Mouse (Mus musculus): ENCODE measurements at regions not wholly inside any gene's neighbourhood (a gene's known extent, or its start where the extent isn't known, plus 50 kb on each side); places are given as distances from the start of the nearest gene placed in this dataset.

DNA sequence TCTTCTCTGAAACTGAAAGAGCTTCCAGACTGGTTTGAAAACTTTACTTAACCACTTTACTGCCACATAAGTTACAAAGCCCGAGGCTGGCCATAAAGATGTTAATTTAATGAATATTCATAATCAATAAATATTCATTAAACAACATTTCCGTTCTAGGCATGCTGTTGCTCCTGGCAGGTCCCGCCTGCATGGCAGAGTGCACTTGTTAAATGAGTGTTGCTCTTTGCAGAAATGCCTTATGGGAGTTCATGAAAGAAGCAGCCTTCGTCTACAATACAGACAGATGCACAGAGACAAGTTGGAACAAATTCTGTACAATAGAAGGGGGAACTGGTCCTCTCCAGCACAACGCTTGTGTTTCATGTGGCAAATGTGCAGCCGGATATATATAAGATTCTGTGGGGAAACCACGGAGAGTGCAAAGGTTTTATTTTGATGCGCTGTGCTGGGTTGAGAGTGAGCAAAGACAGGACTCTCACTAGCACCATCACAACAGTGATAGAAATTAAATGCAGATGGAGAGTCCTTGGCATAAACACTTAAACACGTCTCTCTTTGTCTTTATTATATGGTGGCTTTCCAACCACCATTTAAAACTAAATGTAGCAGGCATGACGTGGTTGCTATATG lies 1034.2 kb downstream of the Ttll7 start:
- no peaks in the 10 kb centered on the region for H3K27me3 ChIP-seq (replicated peaks)
- no peaks in the 10 kb centered on the region for H3K36me3 ChIP-seq
- ATAC-seq (ENCODE audit: low FRiP score, low read depth): peak; percentile 57
- no peaks in the 10 kb centered on the region for H3K9me3 ChIP-seq
- H3K4me3 ChIP-seq: no peak overlapping the region
- H3K9ac ChIP-seq: no peak overlapping the region
- H3K27ac ChIP-seq: no peak overlapping the region
- no peak overlapping the region for H3K4me2 ChIP-seq (replicated peaks)
- 55% methylated on average over 10 of the region's 10 CpGs for WGBS
- H3K4me1 ChIP-seq: peaks cover 12% of the 10 kb centered on the region; the same call in 1 of the 2 replicates

DNA sequence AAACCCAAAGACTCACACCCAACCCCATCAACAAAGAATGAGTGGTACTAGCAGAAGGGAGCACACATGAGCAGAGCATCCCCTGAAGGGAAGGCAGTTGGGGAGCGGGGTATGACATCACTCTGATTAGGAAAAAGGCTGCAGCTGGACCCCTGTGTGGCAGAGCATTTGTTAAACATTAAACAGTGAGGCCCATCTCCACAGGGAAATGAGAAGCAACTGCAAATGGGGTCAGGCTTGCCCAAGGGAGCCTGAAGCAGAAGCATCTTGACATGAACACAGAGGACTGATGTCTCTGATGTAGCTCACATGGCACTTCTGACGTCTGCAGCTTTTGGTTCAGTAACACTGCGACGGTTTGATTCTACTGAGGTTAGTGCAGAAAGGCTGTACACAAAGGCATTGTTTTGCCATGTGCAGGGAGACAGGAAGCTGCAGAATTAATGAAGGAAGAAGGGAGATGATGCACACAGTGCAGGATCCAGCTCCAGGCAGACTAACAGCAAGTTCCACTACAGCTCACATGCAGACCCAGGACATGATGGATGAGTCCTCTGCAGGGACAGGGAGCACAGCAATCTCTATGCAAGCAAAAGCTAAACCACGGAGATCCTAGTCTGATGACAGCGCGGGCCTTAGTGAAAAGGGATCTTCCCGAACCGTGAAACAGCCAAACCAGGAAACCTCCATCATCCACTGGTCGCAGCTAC lies 1030.9 kb downstream of the Ttll7 start:
- no peaks in the 10 kb centered on the region for H3K9me3 ChIP-seq
- no peak overlapping the region for H3K4me3 ChIP-seq
- no peak overlapping the region for H3K27ac ChIP-seq
- no peaks in the 10 kb centered on the region for H3K36me3 ChIP-seq
- H3K27me3 ChIP-seq (replicated peaks): no peaks in the 10 kb centered on the region
- 52% methylated on average over 10 of the region's 10 CpGs for WGBS
- no peak overlapping the region for H3K9ac ChIP-seq
- peaks cover 12% of the 10 kb centered on the region; the same call in 1 of the 2 replicates for H3K4me1 ChIP-seq
- 0 out of 2 replicates have a peak overlapping the region, but pooled peaks have one; percentile 5 for H3K4me2 ChIP-seq (replicated peaks)
- peak; percentile 69 for ATAC-seq (ENCODE audit: low FRiP score, low read depth)

DNA sequence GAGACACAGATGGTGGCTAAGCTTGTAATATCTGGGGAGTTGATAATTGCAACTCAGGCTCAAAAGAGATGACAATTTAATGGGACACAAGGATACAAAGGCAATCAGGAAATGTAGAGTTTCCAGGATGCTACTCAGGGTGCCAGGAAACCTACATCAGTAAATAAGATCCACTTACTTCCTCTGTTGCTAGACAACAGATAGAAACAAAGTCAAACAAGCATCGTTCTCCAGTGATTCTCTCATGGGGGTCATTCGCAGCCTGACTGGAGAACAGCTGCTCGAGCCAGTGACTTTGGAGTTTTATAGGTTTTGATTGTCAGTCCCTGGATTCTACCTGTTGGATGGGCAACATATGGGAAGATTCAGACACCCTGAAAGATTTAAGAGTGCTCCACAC lies 1026.5 kb downstream of the Ttll7 start:
- peaks cover 10% of the 10 kb centered on the region; the same call in 1 of the 2 replicates for H3K4me1 ChIP-seq
- ATAC-seq (ENCODE audit: low FRiP score, low read depth): no peak
- H3K4me3 ChIP-seq: no peak overlapping the region
- H3K36me3 ChIP-seq: no peaks in the 10 kb centered on the region
- H3K9me3 ChIP-seq: no peaks in the 10 kb centered on the region
- no peaks in the 10 kb centered on the region for H3K27me3 ChIP-seq (replicated peaks)
- H3K27ac ChIP-seq: no peak overlapping the region
- H3K4me2 ChIP-seq (replicated peaks): no peak overlapping the region
- WGBS: 55% methylated on average over 3 of the region's 3 CpGs
- no peak overlapping the region for H3K9ac ChIP-seq

DNA sequence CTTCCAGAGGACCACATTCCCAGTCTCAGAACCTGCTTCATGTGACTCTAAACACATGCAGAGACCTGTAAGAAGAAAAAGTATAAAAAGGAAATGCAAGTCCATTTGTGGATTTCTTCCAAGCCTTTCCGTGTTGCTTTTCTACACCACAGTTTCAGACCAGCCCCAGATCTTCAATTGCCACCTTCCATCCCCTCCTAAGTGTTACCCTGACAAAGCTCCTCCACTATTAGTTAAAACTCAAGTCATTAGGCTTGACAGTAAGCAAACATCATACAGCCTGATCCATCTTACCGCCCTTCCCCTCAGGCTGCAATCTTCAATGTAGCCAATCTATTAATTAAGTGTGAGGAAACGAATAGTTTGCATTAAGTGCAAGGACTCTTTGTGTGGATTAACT lies 1016.1 kb downstream of the Ttll7 start:
- H3K9ac ChIP-seq: no peak overlapping the region
- H3K4me3 ChIP-seq: no peak overlapping the region
- ATAC-seq (ENCODE audit: low FRiP score, low read depth): no peak
- H3K36me3 ChIP-seq: no peaks in the 10 kb centered on the region
- H3K4me2 ChIP-seq (replicated peaks): no peak overlapping the region
- H3K27me3 ChIP-seq (replicated peaks): no peaks in the 10 kb centered on the region
- 74% methylated on average over 3 of the region's 3 CpGs for WGBS
- no peak overlapping the region for H3K27ac ChIP-seq
- no peaks in the 10 kb centered on the region for H3K4me1 ChIP-seq
- no peaks in the 10 kb centered on the region for H3K9me3 ChIP-seq

GRCm38 (mm10) chr3:147853346-147853745 lies 1001.2 kb downstream of the Ttll7 start:
- Histone ChIP-seq H3K4me3 (no peak overlapping the region), H3K4me1 (no peaks in the 10 kb centered on the region), H3K36me3 (no peaks in the 10 kb centered on the region), H3K9me3 (no peaks in the 10 kb centered on the region), H3K4me2 (replicated peaks) (no peak overlapping the region), H3K27me3 (replicated peaks) (no peaks in the 10 kb centered on the region), H3K9ac (no peak overlapping the region), H3K27ac (no peak overlapping the region)
- no peak for ATAC-seq (ENCODE audit: low FRiP score, low read depth)
- WGBS: 85% methylated on average over 4 of the region's 4 CpGs

DNA sequence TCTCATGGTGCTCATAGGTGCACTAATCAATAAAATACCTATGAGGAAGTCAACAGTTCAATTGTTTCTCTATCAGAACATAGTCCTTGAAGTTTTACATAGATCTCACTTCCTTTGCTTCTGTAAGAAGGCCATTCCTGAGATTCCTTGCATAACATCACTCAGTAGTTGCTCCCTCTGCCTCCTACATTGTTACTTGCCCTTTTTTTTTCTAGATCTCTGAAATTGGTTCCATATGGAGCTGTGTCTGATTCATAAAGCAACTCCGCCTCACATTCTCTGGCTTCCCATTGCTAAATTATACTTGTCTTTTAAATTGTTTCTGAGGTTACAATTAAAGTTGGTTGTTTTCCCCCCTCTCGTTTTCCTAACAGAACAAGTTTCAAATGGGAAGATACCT lies 1000.7 kb downstream of the Ttll7 start:
- Histone ChIP-seq H3K9ac (no peak overlapping the region), H3K4me2 (replicated peaks) (no peak overlapping the region), H3K4me3 (no peak overlapping the region), H3K9me3 (no peaks in the 10 kb centered on the region), H3K27me3 (replicated peaks) (no peaks in the 10 kb centered on the region), H3K4me1 (no peaks in the 10 kb centered on the region), H3K36me3 (no peaks in the 10 kb centered on the region), H3K27ac (no peak overlapping the region)
- ATAC-seq (ENCODE audit: low FRiP score, low read depth): no peak
- 80% methylated on average over 2 of the region's 2 CpGs for WGBS

DNA sequence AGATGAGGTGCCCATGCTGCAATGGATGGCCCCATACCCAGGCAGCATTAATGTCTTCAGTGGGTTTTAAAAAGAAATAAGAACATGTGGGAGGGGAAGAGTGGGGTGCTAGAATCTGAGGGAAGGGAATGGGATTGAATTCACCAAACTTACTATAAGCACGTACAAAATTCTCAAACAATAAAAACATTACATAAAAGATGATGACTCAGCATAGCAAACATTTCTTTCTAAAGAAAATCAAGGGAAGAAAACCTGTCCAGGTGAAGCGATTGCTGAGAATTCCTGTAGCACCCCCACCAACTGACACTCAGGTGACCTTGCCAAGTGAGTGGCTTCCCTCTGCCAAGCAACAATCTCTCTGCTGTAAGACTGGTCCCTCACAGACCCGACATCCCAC lies 989.2 kb downstream of the Ttll7 start:
- H3K27ac ChIP-seq: no peak overlapping the region
- no peaks in the 10 kb centered on the region for H3K9me3 ChIP-seq
- no peak for ATAC-seq (ENCODE audit: low FRiP score, low read depth)
- H3K9ac ChIP-seq: no peak overlapping the region
- H3K27me3 ChIP-seq (replicated peaks): no peaks in the 10 kb centered on the region
- H3K4me3 ChIP-seq: no peak overlapping the region
- WGBS: 89% methylated on average over 3 of the region's 3 CpGs
- H3K36me3 ChIP-seq: no peaks in the 10 kb centered on the region
- no peaks in the 10 kb centered on the region for H3K4me1 ChIP-seq
- H3K4me2 ChIP-seq (replicated peaks): no peak overlapping the region

GRCm38 (mm10) chr3:147838816-147839215 lies 986.6 kb downstream of the Ttll7 start:
- Histone ChIP-seq H3K27me3 (replicated peaks) (no peaks in the 10 kb centered on the region), H3K36me3 (no peaks in the 10 kb centered on the region), H3K9me3 (no peaks in the 10 kb centered on the region), H3K4me2 (replicated peaks) (no peak overlapping the region), H3K27ac (no peak overlapping the region), H3K9ac (no peak overlapping the region), H3K4me1 (no peaks in the 10 kb centered on the region), H3K4me3 (no peak overlapping the region)
- 92% methylated on average over 4 of the region's 4 CpGs for WGBS
- ATAC-seq (ENCODE audit: low FRiP score, low read depth): no peak

DNA sequence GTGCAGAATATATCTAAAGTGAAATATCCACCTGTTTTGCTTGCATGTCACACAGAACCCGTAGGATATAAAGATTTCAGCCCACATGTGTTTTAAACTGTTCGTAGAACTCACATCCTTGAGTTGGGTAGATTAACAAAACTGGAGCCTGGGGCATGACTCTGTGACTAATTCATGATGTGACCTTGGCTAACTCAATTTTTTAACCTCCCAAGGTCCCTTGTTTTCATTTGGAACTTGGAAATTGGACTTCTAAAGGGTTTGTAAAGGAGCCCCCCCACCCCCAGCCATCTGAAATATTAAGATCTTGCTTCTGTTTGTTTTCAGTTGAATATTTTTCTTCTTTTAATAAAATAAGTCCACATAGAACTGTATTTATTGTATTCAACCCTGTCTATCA lies 983.5 kb downstream of the Ttll7 start:
- ATAC-seq (ENCODE audit: low FRiP score, low read depth): no peak
- Histone ChIP-seq H3K4me1 (no peaks in the 10 kb centered on the region), H3K9ac (no peak overlapping the region), H3K27ac (no peak overlapping the region), H3K9me3 (no peaks in the 10 kb centered on the region), H3K36me3 (no peaks in the 10 kb centered on the region), H3K4me2 (replicated peaks) (no peak overlapping the region), H3K27me3 (replicated peaks) (no peaks in the 10 kb centered on the region), H3K4me3 (no peak overlapping the region)
- 90% methylated on average over 2 of the region's 2 CpGs for WGBS

- no peak overlapping the region for H3K27ac ChIP-seq
- no peak for ATAC-seq (ENCODE audit: low FRiP score, low read depth)
- WGBS: 86% methylated on average over 1 of the region's 1 CpGs
Observed at GRCm38 (mm10) chr3:147825337-147825736, 973.2 kb downstream of the Ttll7 start.

GRCm38 (mm10) chr3:147824451-147824850 lies 972.3 kb downstream of the Ttll7 start:
- no peak overlapping the region for H3K4me2 ChIP-seq (replicated peaks)
- H3K4me3 ChIP-seq: no peak overlapping the region
- no peaks in the 10 kb centered on the region for H3K27me3 ChIP-seq (replicated peaks)
- no peak for ATAC-seq (ENCODE audit: low FRiP score, low read depth)
- no peak overlapping the region for H3K27ac ChIP-seq
- no peak overlapping the region for H3K9ac ChIP-seq
- H3K36me3 ChIP-seq: no peaks in the 10 kb centered on the region
- H3K4me1 ChIP-seq: no peaks in the 10 kb centered on the region
- no peaks in the 10 kb centered on the region for H3K9me3 ChIP-seq

More at GRCm38 (mm10) chr3:147825337-147825736, 973.2 kb downstream of the Ttll7 start:
- no peak overlapping the region for H3K4me3 ChIP-seq
- H3K4me2 ChIP-seq (replicated peaks): no peak overlapping the region
- H3K4me1 ChIP-seq: no peaks in the 10 kb centered on the region
- no peaks in the 10 kb centered on the region for H3K9me3 ChIP-seq
- H3K9ac ChIP-seq: no peak overlapping the region
- no peaks in the 10 kb centered on the region for H3K27me3 ChIP-seq (replicated peaks)
- H3K36me3 ChIP-seq: no peaks in the 10 kb centered on the region

DNA sequence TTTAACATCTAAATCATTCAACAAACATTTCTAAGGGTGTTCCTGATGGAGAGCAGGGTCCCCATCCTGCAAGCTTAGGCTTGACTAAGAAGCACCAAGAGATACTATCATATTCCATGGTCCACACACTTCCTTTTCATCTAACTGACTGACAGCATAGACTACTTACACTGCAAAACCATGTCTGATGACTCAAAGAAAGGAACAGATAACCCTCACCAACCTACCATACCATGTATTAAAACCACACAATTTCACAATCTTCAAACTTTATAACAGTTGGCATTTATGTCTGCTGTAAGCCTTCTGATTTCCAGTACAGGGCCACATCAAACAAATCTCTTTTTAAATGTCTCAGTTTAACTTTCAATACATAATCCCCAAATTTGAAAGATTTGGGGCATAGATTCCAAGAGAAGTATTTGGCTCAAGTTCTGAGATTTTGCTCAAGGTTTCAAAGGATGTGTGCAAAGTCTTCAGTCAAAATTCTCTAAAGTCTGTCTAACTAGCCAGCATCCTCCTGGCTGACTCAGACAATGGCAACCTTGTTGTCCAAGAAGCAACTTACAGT lies 962.0 kb downstream of the Ttll7 start:
- H3K36me3 ChIP-seq: no peaks in the 10 kb centered on the region
- H3K9ac ChIP-seq: no peak overlapping the region
- no peaks in the 10 kb centered on the region for H3K27me3 ChIP-seq (replicated peaks)
- no peak overlapping the region for H3K27ac ChIP-seq
- no peak overlapping the region for H3K4me3 ChIP-seq
- H3K4me1 ChIP-seq: no peaks in the 10 kb centered on the region
- H3K9me3 ChIP-seq: no peaks in the 10 kb centered on the region
- ATAC-seq (ENCODE audit: low FRiP score, low read depth): no peak
- no peak overlapping the region for H3K4me2 ChIP-seq (replicated peaks)

DNA sequence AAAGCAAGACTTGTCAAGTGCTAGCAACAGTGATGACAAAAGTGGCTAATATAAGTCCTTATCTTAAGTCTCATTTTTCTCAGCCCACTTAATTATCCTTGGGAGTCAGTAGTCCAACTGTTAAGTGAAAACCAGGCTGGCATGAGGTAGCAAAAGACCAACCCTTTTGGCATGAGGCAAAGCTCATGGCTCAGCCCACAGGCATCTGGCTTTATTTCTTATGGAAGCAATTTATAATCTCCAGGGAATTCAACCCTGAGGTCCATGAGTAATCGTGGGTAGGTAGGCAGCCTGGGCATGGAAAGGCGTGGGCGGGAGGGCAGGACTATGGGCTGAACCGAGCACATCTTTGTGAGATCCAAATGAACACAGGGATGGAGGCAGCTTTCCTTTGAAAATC lies 950.4 kb downstream of the Ttll7 start:
- Histone ChIP-seq H3K27ac (no peak overlapping the region), H3K9ac (no peak overlapping the region), H3K4me2 (replicated peaks) (no peak overlapping the region), H3K36me3 (no peaks in the 10 kb centered on the region), H3K4me1 (no peaks in the 10 kb centered on the region), H3K9me3 (no peaks in the 10 kb centered on the region), H3K27me3 (replicated peaks) (no peaks in the 10 kb centered on the region), H3K4me3 (no peak overlapping the region)
- WGBS: 80% methylated on average over 4 of the region's 4 CpGs
- no peak for ATAC-seq (ENCODE audit: low FRiP score, low read depth)
